Mouse (Mus musculus) adrenal gland, postnatal 25 days (tissue): ENCODE results near the gene Cdipt. TPM values are rescaled to one million over a fixed set of nuclear protein-coding genes. Genes with fewer than 3 reads are reported as not detected.

Source experiments
- DNase-seq: peaks from one replicate; pipeline ENCODE4 v3.0.0; 2021; ENCODE audit warnings: mixed read lengths
- long read RNA-seq: library from polyadenylated mRNA; stranded (forward); transcript quantifications from one replicate; pipeline ENCODE4 v2.0.0, GENCODE M21; 2021
- total RNA-seq: library from RNA; stranded (reverse); gene quantifications from 2 replicates; pipeline ENCODE4 v1.2.3, GENCODE M21; 2021

Gene Cdipt
- total RNA-seq = 95.1 and 99.5 TPM in 2 replicates
- long read RNA-seq, transcript Cdipt-201 (6 exons, 1,974 nt) = major isoform, 131 of 150 reads
- long read RNA-seq, partial matches to known transcripts = 7 of 150 reads
- long read RNA-seq, other reads (novel, unspliced or antisense) = 9 of 150 reads

- DNase-seq = no peak
These were observed at the start of gene Cdipt for GRCm38 (mm10) chr7:126975893-126975949. TSS of gene Cdipt (plus strand) at chr7:126975914.

GRCm38 (mm10) chr7:126926299-126926698, 49.4 kb upstream of the Cdipt start:
- DNase-seq = no peak

- peak; percentile 95 for DNase-seq
These were observed 47.2 kb upstream of the Cdipt start, which contains the start of gene Kctd13 for GRCm38 (mm10) chr7:126928384-126929037. TSS of gene Kctd13 (plus strand) at chr7:126928879.

GRCm38 (mm10) chr7:126929046-126929445, 46.7 kb upstream of the Cdipt start:
- peak; percentile 53 for DNase-seq

GRCm38 (mm10) chr7:126932652-126933051, 43.1 kb upstream of the Cdipt start:
- no peak for DNase-seq

- no peak for DNase-seq
These were observed 34.5 kb upstream of the Cdipt start for GRCm38 (mm10) chr7:126941171-126941570.

GRCm38 (mm10) chr7:126941801-126942200, 33.9 kb upstream of the Cdipt start:
- no peak for DNase-seq

- peak; percentile 33 for DNase-seq
These were observed 29.2 kb upstream of the Cdipt start for GRCm38 (mm10) chr7:126946530-126946929.

GRCm38 (mm10) chr7:126948626-126949025, 27.1 kb upstream of the Cdipt start:
- no peak for DNase-seq

GRCm38 (mm10) chr7:126949403-126949792, 26.3 kb upstream of the Cdipt start, which contains the start of gene Asphd1:
TSS of gene Asphd1 (minus strand) at chr7:126949582.
- DNase-seq = no peak

- peak; percentile 95 for DNase-seq
These were observed 25.7 kb upstream of the Cdipt start, which contains the start of gene Sez6l2 for GRCm38 (mm10) chr7:126949793-126950646. TSS of gene Sez6l2 (plus strand) at chr7:126950563.

GRCm38 (mm10) chr7:126950647-126951615, 24.8 kb upstream of the Cdipt start:
- DNase-seq = no peak

- no peak for DNase-seq
These were observed 24.0 kb upstream of the Cdipt start for GRCm38 (mm10) chr7:126951741-126952140.

- no peak for DNase-seq
These were observed 23.1 kb upstream of the Cdipt start for GRCm38 (mm10) chr7:126952646-126953045.

- no peak for DNase-seq
These were observed 20.6 kb upstream of the Cdipt start for GRCm38 (mm10) chr7:126955125-126955524.

GRCm38 (mm10) chr7:126959780-126960179, 15.9 kb upstream of the Cdipt start:
- no peak for DNase-seq

GRCm38 (mm10) chr7:126961095-126961494, 14.6 kb upstream of the Cdipt start:
- DNase-seq = no peak

- no peak for DNase-seq
These were observed 13.7 kb upstream of the Cdipt start for GRCm38 (mm10) chr7:126961965-126962364.

GRCm38 (mm10) chr7:126963548-126964286, 12.0 kb upstream of the Cdipt start:
- DNase-seq = peak; percentile 56

- DNase-seq = peak; percentile 25
These were observed 10.1 kb upstream of the Cdipt start for GRCm38 (mm10) chr7:126965568-126965967.

- DNase-seq = peak; percentile 31
These were observed 8.4 kb upstream of the Cdipt start for GRCm38 (mm10) chr7:126967361-126967760.

GRCm38 (mm10) chr7:126975493-126975892, 221 bp upstream of the Cdipt start:
- no peak for DNase-seq
